Mouse (Mus musculus): ENCODE data around the gene M1ap.

GRCm38 (mm10) chr6:83025221-83025620 is 78.5 kb downstream of the M1ap start:
- TF ChIP-seq CTCF (IDR thresholded peaks at IDR 0.05; ENCODE audit: borderline replicate concordance, control insufficient read depth, extremely low read depth, insufficient read depth, low read length, poor library complexity) (no peak), POLR2A (IDR thresholded peaks at IDR 0.05; ENCODE audit: control insufficient read depth, extremely low read depth, insufficient read depth, low read length, poor library complexity) (no peak)
